Mouse (Mus musculus) brain, embryonic 14.5 days (tissue): Measurements from ENCODE around the gene Gm11213.

Experiments
- CTCF ChIP-seq: fragments of 200-500 bp; IDR thresholded peaks from 2 replicates; pipeline ENCODE4 v1.5.1; 2012; ENCODE audit warnings: inconsistent platforms, mild to moderate bottlenecking, moderate library complexity, borderline replicate concordance; ENCODE audit not compliant: insufficient read depth, insufficient read length; ENCODE audit errors: extremely low read depth
- POLR2A ChIP-seq: fragments of 200-500 bp; IDR thresholded peaks from 2 replicates; pipeline ENCODE4 v1.6.1; 2012; ENCODE audit warnings: mild to moderate bottlenecking, inconsistent platforms, borderline replicate concordance; ENCODE audit not compliant: poor library complexity, insufficient read depth, insufficient read length, severe bottlenecking; ENCODE audit errors: extremely low read depth

DNA sequence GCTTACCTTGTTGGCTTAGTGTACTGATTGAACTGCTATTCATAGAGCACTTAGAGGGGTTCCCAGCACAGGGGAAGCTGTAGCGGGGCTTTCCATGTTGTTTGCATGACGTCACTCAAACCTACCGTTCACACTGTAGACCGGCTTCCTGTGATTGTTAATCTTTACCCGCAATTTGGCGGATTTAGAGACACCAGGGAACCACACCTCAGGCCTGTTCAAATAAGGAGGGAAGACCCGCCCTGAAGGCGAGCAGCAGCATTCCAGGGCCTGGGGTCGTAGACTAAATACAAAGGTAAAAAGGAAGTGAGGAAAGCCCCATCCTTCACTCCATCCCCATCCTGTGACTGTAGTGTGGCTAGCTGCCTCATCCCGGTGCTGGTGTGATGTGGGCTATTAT lies 9.8 kb downstream of the Gm11213 start:
- no peak for TF ChIP-seq CTCF
- no peak for TF ChIP-seq POLR2A
